Mouse (Mus musculus): Measurements from ENCODE around the gene Actn1. TPM values are rescaled to one million over a fixed set of nuclear protein-coding genes. Genes with fewer than 3 reads are reported as not detected.

Actn1 gene
- polyA plus RNA-seq, 1 experiment from 2014 or later: 24.1 TPM

DNA sequence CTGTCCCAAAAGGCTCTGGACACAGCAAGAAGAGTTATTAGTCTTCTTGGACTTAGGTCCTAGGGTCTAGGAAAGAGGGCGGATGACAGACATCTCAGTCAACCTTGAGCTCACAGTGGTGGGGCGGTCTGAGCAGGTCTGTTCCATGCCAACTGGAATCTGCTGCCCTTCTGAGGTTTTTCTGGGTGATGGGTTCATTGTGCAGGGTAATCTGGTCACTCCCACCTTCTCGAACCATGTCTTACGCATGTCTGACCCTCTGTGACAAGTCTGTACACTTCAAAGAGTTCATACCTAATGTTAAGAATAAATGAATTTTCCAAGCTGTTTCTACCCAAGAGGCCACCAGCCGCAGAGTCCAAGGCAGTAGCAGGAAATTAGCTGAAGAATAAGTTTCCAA, 29.3 kb downstream of the Actn1 start:
- Histone ChIP-seq H3K27ac (peak overlapping the region; percentile 83), H3K4me3 (0 out of 2 replicates have a peak overlapping the region, but pooled peaks have one; percentile 9), H3K27me3 (ENCODE audit: insufficient read depth, poor library complexity, severe bottlenecking) (no peaks in the 10 kb centered on the region), H3K9me3 (peaks cover 6% of the 10 kb centered on the region; the same call in 1 of the 2 replicates), H3K36me3 (peaks cover 22% of the 10 kb centered on the region), H3K4me1 (replicated peaks) (peaks cover 48% of the 10 kb centered on the region)
- WGBS: 55% methylated on average over 5 of the region's 5 CpGs
- DNase-seq (ENCODE audit: low spot score): no peak

- H3K36me3 ChIP-seq: peaks cover 17% of the 10 kb centered on the region
- peak overlapping the region; percentile 9; the same call in 1 of the 2 replicates for H3K4me3 ChIP-seq
- no peaks in the 10 kb centered on the region for H3K27me3 ChIP-seq (ENCODE audit: insufficient read depth, poor library complexity, severe bottlenecking)
- peaks cover 6% of the 10 kb centered on the region; the same call in 1 of the 2 replicates for H3K9me3 ChIP-seq
- H3K27ac ChIP-seq: peak overlapping the region; percentile 83
- 4% methylated on average over 10 of the region's 10 CpGs for WGBS
- DNase-seq (ENCODE audit: low spot score): peak; percentile 76
- peaks cover 48% of the 10 kb centered on the region for H3K4me1 ChIP-seq (replicated peaks)
Observed at GRCm38 (mm10) chr12:80230111-80230700, 30.0 kb downstream of the Actn1 start.

- Histone ChIP-seq H3K36me3 (peaks cover 7% of the 10 kb centered on the region; the same call in 1 of the 2 replicates), H3K9me3 (no peaks in the 10 kb centered on the region), H3K4me1 (replicated peaks) (peaks cover 57% of the 10 kb centered on the region), H3K27ac (peak overlapping the region; percentile 83), H3K4me3 (no peak overlapping the region), H3K27me3 (ENCODE audit: insufficient read depth, poor library complexity, severe bottlenecking) (no peaks in the 10 kb centered on the region)
- WGBS: 54% methylated on average over 5 of the region's 5 CpGs
- DNase-seq (ENCODE audit: low spot score): no peak
Observed at GRCm38 (mm10) chr12:80229010-80229800, 31.0 kb downstream of the Actn1 start.

GRCm38 (mm10) chr12:80228356-80228755, 31.8 kb downstream of the Actn1 start:
- peak overlapping the region; percentile 69 for H3K27ac ChIP-seq
- no peak overlapping the region for H3K4me3 ChIP-seq
- H3K36me3 ChIP-seq: no peaks in the 10 kb centered on the region
- no peak for DNase-seq (ENCODE audit: low spot score)
- H3K9me3 ChIP-seq: no peaks in the 10 kb centered on the region
- H3K4me1 ChIP-seq (replicated peaks): peaks cover 65% of the 10 kb centered on the region
- no peaks in the 10 kb centered on the region for H3K27me3 ChIP-seq (ENCODE audit: insufficient read depth, poor library complexity, severe bottlenecking)
- WGBS: 75% methylated on average over 5 of the region's 5 CpGs

GRCm38 (mm10) chr12:80227835-80228234, 32.3 kb downstream of the Actn1 start:
- H3K27me3 ChIP-seq (ENCODE audit: insufficient read depth, poor library complexity, severe bottlenecking): no peaks in the 10 kb centered on the region
- H3K9me3 ChIP-seq: no peaks in the 10 kb centered on the region
- WGBS: 16% methylated on average over 3 of the region's 3 CpGs
- peak overlapping the region; percentile 69; the same call in 1 of the 2 replicates for H3K27ac ChIP-seq
- peaks cover 70% of the 10 kb centered on the region for H3K4me1 ChIP-seq (replicated peaks)
- H3K36me3 ChIP-seq: no peaks in the 10 kb centered on the region
- peak; percentile 48 for DNase-seq (ENCODE audit: low spot score)
- H3K4me3 ChIP-seq: no peak overlapping the region

DNA sequence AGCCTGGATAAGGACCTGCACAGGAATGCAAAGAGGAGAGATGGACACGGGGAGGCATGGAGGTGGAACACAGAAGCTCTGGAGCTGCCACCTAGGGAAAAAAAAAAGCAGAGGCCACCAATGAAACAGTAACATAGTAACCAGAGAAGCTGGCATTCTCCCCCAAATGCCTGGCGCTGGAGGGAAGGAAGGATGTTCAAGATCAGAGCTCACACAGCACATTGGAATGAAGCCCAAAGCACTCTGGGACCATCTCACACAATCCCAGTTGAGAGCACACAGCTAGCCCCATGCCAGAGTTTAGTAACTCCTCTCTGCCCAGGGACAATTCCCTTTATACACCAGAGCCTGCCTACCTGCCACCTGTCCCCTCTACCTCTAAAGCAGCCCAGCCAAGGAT, 34.1 kb downstream of the Actn1 start:
- H3K36me3 ChIP-seq: no peaks in the 10 kb centered on the region
- no peak overlapping the region for H3K4me3 ChIP-seq
- peaks cover 63% of the 10 kb centered on the region for H3K4me1 ChIP-seq (replicated peaks)
- no peak for DNase-seq (ENCODE audit: low spot score)
- no peaks in the 10 kb centered on the region for H3K27me3 ChIP-seq (ENCODE audit: insufficient read depth, poor library complexity, severe bottlenecking)
- no peaks in the 10 kb centered on the region for H3K9me3 ChIP-seq
- 79% methylated on average over 2 of the region's 2 CpGs for WGBS
- H3K27ac ChIP-seq: no peak overlapping the region

GRCm38 (mm10) chr12:80224241-80224731, 35.9 kb downstream of the Actn1 start:
- Histone ChIP-seq H3K27me3 (ENCODE audit: insufficient read depth, poor library complexity, severe bottlenecking) (no peaks in the 10 kb centered on the region), H3K27ac (peak overlapping the region; percentile 70), H3K4me3 (no peak overlapping the region), H3K36me3 (no peaks in the 10 kb centered on the region), H3K4me1 (replicated peaks) (peaks cover 45% of the 10 kb centered on the region), H3K9me3 (no peaks in the 10 kb centered on the region)
- DNase-seq (ENCODE audit: low spot score): no peak
- WGBS: 55% methylated on average over 8 of the region's 8 CpGs

GRCm38 (mm10) chr12:80223511-80223910, 36.7 kb downstream of the Actn1 start:
- Histone ChIP-seq H3K4me3 (no peak overlapping the region), H3K27ac (peak overlapping the region; percentile 70), H3K36me3 (no peaks in the 10 kb centered on the region), H3K9me3 (no peaks in the 10 kb centered on the region), H3K27me3 (ENCODE audit: insufficient read depth, poor library complexity, severe bottlenecking) (no peaks in the 10 kb centered on the region), H3K4me1 (replicated peaks) (peaks cover 38% of the 10 kb centered on the region)
- 40% methylated on average over 8 of the region's 8 CpGs for WGBS
- peak; percentile 34 for DNase-seq (ENCODE audit: low spot score)

GRCm38 (mm10) chr12:80222473-80222872, 37.7 kb downstream of the Actn1 start:
- no peaks in the 10 kb centered on the region for H3K9me3 ChIP-seq
- WGBS: 96% methylated on average over 3 of the region's 3 CpGs
- peak overlapping the region; percentile 51; the same call in 1 of the 2 replicates for H3K27ac ChIP-seq
- no peak for DNase-seq (ENCODE audit: low spot score)
- no peaks in the 10 kb centered on the region for H3K27me3 ChIP-seq (ENCODE audit: insufficient read depth, poor library complexity, severe bottlenecking)
- H3K4me3 ChIP-seq: no peak overlapping the region
- H3K4me1 ChIP-seq (replicated peaks): peaks cover 36% of the 10 kb centered on the region
- H3K36me3 ChIP-seq: no peaks in the 10 kb centered on the region

DNA sequence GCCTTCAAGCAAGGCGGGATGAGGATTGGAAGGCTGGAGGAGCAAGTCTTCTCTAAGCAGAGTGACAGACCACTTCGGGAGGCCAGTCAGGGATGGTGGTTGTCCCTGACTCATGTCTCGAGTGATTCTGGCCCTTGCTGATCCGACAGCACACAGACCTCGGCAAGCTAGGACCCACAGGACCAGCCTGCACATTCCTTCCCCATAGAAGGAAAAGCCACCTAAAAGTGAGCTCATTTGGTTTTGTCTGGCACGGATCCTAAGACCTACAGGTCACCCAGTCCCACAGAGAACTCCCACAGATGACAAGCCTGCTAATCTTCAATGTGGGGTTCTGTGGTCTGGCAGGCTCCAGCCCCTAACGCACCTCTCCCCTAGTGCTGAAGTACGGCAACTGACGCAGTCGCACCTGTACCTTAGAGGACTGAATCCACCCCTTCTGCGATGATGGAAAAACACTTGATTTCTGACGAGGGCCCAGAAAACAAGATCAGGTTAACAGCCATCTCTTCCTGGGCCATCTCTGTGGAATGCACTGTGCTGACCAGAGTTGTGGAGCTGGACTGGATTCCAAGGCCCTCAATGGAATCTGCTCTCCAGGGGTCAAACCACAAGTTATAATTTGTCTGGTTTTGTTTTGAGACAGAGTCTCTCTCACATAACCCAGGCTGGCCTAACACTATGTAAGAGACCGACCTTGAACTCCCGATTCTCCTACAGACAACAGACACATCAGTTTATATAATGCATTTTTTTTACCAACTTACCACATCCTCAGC, 39.7 kb downstream of the Actn1 start:
- DNase-seq (ENCODE audit: low spot score): no peak
- WGBS: 87% methylated on average over 14 of the region's 14 CpGs
- H3K4me1 ChIP-seq (replicated peaks): peaks cover 52% of the 10 kb centered on the region
- H3K27me3 ChIP-seq (ENCODE audit: insufficient read depth, poor library complexity, severe bottlenecking): no peaks in the 10 kb centered on the region
- H3K36me3 ChIP-seq: no peaks in the 10 kb centered on the region
- no peak overlapping the region for H3K4me3 ChIP-seq
- H3K9me3 ChIP-seq: no peaks in the 10 kb centered on the region
- H3K27ac ChIP-seq: no peak overlapping the region

DNA sequence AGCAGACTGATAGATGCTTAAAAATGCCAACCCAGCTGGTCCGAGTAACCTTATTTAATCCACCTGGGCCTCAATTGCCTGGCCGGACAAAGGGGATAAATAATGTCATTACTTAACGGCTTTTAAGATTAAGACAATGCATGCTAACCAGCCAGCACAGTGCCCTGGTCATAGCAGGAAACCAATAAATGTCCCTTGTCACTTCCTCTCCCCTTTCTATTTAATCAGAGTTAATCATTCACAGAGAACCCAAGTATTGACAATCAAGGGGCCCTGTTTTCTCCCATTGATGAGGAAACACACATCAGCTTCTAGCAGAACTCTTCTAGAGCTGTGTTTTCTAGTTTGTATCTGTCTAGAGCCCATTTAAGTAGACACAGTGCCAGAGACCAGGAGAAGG, 41.4 kb downstream of the Actn1 start:
- no peak for DNase-seq (ENCODE audit: low spot score)
- H3K36me3 ChIP-seq: no peaks in the 10 kb centered on the region
- no peaks in the 10 kb centered on the region for H3K9me3 ChIP-seq
- no peak overlapping the region for H3K4me3 ChIP-seq
- no peak overlapping the region for H3K27ac ChIP-seq
- peaks cover 50% of the 10 kb centered on the region for H3K4me1 ChIP-seq (replicated peaks)
- no peaks in the 10 kb centered on the region for H3K27me3 ChIP-seq (ENCODE audit: insufficient read depth, poor library complexity, severe bottlenecking)
- 89% methylated on average over 3 of the region's 3 CpGs for WGBS

DNA sequence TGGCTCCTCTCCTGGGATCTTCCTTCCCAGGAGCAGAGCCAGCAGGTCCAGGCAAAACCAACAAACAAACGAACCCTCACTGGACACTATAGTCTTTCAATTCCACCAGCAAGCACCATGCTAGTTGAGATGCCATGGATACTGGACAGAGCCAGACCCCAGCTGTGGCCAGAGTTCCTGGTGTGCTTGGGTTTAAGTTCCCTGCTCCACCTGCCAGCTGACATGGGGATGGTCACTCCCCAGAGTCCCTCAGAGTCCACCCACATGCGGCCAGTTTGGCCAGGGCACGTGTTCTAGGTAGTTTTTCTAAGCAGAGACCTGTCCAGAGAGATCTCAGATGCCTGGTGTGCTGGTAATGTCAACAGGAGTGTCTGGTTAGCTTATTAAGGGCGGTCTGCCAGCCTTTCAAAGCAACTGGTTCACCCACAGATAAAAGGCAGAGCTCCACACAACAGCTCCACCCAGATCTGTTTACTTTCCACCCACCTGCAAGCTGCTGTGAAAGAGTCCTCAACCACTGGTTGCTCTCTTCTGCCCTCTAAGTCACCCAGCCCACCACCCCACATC, 42.0 kb downstream of the Actn1 start:
- 66% methylated on average over 4 of the region's 4 CpGs for WGBS
- H3K36me3 ChIP-seq: no peaks in the 10 kb centered on the region
- H3K9me3 ChIP-seq: no peaks in the 10 kb centered on the region
- no peak overlapping the region for H3K4me3 ChIP-seq
- H3K27ac ChIP-seq: no peak overlapping the region
- H3K4me1 ChIP-seq (replicated peaks): peaks cover 48% of the 10 kb centered on the region
- no peaks in the 10 kb centered on the region for H3K27me3 ChIP-seq (ENCODE audit: insufficient read depth, poor library complexity, severe bottlenecking)
- no peak for DNase-seq (ENCODE audit: low spot score)

Measured in hindbrain, embryonic 10.5 days (tissue).